Mouse (Mus musculus) left cerebral cortex, adult 9 months (tissue): Measurements from ENCODE around the gene Stau1.

Experiments used
- DNase-seq, 2 experiments: peaks; one replicate each; pipeline ENCODE4 v3.0.0; 2022; ENCODE audit warnings: low spot score in 2 of 2

The Stau1 gene

GRCm38 (mm10) chr2:166923971-166924370 is 72.1 kb downstream of the Stau1 start:
- no peak for DNase-seq

- no peak for DNase-seq
Measured at GRCm38 (mm10) chr2:166910536-166910935, 85.6 kb downstream of the Stau1 start.

- no peak for DNase-seq
Measured at GRCm38 (mm10) chr2:166909729-166910128, 86.4 kb downstream of the Stau1 start.

- no peak for DNase-seq
Measured at GRCm38 (mm10) chr2:166906523-166907182, 89.4 kb downstream of the Stau1 start.

GRCm38 (mm10) chr2:166905711-166906522 is 90.2 kb downstream of the Stau1 start, which contains the start of gene Cse1l:
Gene Cse1l (plus strand): TSS chr2:166906040.
- DNase-seq = peak; percentile 87 to 98

GRCm38 (mm10) chr2:166903719-166904282 is 92.3 kb downstream of the Stau1 start:
- no peak for DNase-seq

GRCm38 (mm10) chr2:166900792-166901505 is 95.2 kb downstream of the Stau1 start:
- DNase-seq = no peak

- no peak for DNase-seq
Measured at GRCm38 (mm10) chr2:166899746-166900145, 96.4 kb downstream of the Stau1 start.

- DNase-seq = no peak
Measured at GRCm38 (mm10) chr2:166899161-166899560, 96.9 kb downstream of the Stau1 start.
